Mouse (Mus musculus) bone marrow, adult 2 months (tissue): ENCODE results near the gene Tnpo1. TPM values are rescaled to one million over a fixed set of nuclear protein-coding genes. Genes with fewer than 3 reads are reported as not detected.

Source experiments
- H3K27ac ChIP-seq: fragments of 200-500 bp; 2 replicates; pipeline ENCODE4 v1.5.1; 2012; ENCODE audit warnings: low read depth, mild to moderate bottlenecking, control low read depth, inconsistent platforms, low read length; ENCODE audit not compliant: control insufficient read depth, poor library complexity, insufficient read depth
- H3K4me1 ChIP-seq: fragments of 200-500 bp; 2 replicates; pipeline ENCODE4 v1.6.1; 2011; ENCODE audit warnings: low read length; ENCODE audit not compliant: control insufficient read depth, insufficient read depth
- H3K4me3 ChIP-seq: fragments of 200-500 bp; replicated peaks from 2 replicates; pipeline ENCODE3; 2011; ENCODE audit warnings: mild to moderate bottlenecking, low read depth, low read length, control low read depth; ENCODE audit not compliant: control insufficient read depth
- CTCF ChIP-seq: fragments of 200-500 bp; IDR thresholded peaks from 2 replicates; pipeline ENCODE4 v1.5.1; 2011; ENCODE audit warnings: low read length, control low read depth; ENCODE audit not compliant: control insufficient read depth, insufficient read depth
- POLR2A ChIP-seq: fragments of 200-500 bp; IDR thresholded peaks from 2 replicates; pipeline ENCODE4 v1.6.1; 2011; ENCODE audit warnings: low read depth, mild to moderate bottlenecking, control low read depth, low read length, borderline replicate concordance; ENCODE audit not compliant: control insufficient read depth
- WGBS: fragments of 180-500 bp; shearing (Covaris S2); methylation state at CpG from one replicate; pipeline ENCODE4 v1.1.7; 2018; 5-methylcytosine and 5-hydroxymethylcytosine counted together
- polyA plus RNA-seq: library from polyadenylated mRNA; stranded (reverse); fragments of >200 nt; gene quantifications from 2 replicates; pipeline ENCODE4 v1.2.4, GENCODE M21; 2011; ENCODE audit warnings: low replicate concordance; ENCODE audit not compliant: missing spikeins, insufficient read depth, insufficient read length

The Tnpo1 gene
- polyA plus RNA-seq, 1 experiment, result 24.9 TPM

DNA sequence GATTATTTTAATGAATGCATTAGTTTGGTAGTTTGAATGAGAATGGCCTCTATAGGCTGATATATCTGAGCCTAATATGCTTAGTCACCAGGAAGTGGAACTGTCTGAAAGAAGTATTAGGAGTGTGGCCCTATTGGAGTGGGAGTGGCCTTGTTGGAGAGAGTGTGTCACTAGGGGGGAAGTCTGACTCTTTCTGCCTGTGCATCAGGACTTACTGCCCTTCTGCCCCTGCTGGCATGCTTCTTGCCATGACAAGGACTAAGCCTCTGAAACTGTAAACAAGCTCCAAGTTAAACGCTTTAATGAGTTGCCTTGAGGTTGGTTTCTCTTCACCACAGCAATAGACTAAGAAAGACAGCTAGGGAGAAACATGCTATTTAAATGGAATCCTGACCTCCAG lies 54.9 kb downstream of the Tnpo1 start:
- no peak overlapping the region for H3K4me3 ChIP-seq
- TF ChIP-seq POLR2A (no peak), CTCF (no peak)
- 53% methylated on average over 1 of the region's 1 CpGs for WGBS
- H3K27ac ChIP-seq, result no peak overlapping the region
- peaks cover 1% of the 10 kb centered on the region; the same call in 1 of the 2 replicates for H3K4me1 ChIP-seq

DNA sequence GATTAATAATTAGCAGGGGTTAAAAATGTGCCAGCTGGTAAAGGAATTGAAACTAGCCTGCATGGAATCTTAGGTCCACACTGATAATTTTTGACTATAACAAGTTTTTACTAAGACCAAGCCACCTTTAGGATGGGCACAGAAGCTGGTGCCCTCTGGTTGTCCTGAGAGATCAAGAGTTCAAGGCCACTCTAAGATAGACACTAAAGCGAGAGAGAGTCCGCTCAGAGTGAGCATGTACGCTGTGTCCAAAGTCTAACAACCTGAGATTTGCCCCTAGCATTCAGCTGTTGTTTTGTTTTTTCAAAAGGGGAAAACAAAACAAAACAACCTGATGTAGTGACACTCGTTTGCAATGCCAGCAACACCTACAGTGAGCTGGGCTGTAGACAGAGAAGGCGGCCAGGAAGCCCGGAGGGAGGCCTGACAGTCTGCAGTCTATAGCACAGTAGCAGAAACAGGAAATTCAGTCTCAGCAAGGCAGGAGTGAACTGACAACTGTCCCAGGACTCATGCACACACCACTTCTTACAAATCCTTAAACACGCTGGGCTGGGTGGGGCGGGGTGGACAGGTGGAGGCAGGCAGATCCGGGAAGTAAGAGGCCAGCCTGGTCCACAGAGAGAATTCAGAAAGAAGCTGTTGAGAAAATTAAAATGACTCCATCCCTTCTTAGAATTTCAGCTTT lies 57.8 kb downstream of the Tnpo1 start:
- H3K4me3 ChIP-seq, result no peak overlapping the region
- H3K27ac ChIP-seq, result no peak overlapping the region
- WGBS, result 89% methylated on average over 9 of the region's 9 CpGs
- no peak for TF ChIP-seq CTCF
- no peak for TF ChIP-seq POLR2A
- H3K4me1 ChIP-seq, result peaks cover 1% of the 10 kb centered on the region; the same call in 1 of the 2 replicates

DNA sequence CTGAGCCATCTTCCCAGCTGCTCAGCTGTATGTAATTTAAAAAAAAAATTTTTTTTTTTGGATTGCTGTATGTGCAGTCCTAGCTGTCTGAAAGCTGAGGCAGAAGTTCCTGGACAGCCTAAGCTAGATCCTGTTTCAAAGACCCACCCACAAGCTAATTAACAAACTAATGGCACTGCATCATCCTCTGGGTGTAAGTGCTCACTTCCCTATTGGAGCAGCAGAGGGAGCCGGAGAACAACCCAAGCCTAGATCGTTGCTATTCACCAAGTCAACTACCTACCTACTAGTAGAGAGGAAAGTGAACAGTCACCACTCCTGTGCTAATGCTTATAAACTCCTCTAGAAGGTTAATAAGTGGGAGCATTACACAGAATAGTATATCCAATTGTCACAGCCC lies 58.4 kb downstream of the Tnpo1 start:
- TF ChIP-seq CTCF, result peak; percentile 71
- no peak for TF ChIP-seq POLR2A
- H3K4me1 ChIP-seq, result peaks cover 1% of the 10 kb centered on the region; the same call in 1 of the 2 replicates
- WGBS, result 18% methylated on average over 2 of the region's 2 CpGs

DNA sequence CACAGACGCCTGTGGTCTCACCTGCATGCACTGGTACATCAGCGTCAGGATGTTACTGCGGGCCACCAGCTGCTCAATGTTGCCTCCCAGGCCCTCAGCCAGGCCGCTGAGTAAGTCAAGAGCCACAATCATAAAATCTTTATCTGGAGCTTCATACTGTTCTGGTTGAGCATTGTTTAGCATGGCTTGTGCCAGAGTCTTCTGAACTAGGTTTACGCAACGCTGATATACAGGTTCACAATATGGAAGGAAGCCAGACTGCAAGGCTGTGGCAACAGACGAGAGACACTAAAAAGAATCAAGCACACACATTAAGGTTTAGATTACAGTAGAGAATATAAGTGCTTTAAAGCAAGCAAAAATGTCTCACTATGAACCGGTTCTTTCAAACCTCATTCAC lies 70.9 kb downstream of the Tnpo1 start:
- 84% methylated on average over 8 of the region's 8 CpGs for WGBS

More for the DNA sequence above, 58.4 kb downstream of the Tnpo1 start:
- Histone ChIP-seq H3K27ac (no peak overlapping the region), H3K4me3 (no peak overlapping the region)

DNA sequence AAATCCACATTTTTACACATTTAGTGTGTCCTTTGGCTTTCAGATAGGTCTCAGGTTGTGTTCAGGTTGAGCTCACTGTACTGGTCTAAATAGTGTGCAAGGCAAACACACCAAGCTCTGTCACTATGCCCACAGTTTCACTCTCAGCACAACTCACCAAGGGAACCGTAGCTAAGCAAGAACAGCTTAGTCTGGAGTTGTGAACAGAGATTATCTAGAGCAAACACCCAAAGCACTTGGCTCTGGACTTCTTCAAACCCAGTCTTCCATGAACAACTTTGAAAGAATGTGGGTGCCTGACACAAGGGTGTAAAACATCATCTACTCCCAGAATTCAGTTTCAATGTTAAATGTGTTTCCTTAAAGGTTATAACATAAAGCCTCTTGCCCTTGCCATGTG lies 80.4 kb downstream of the Tnpo1 start:
- no peak overlapping the region for H3K4me3 ChIP-seq
- 79% methylated on average over 1 of the region's 1 CpGs for WGBS
- no peak for TF ChIP-seq POLR2A
- no peak for TF ChIP-seq CTCF
- no peak overlapping the region for H3K27ac ChIP-seq
- no peaks in the 10 kb centered on the region for H3K4me1 ChIP-seq

More for the DNA sequence above, 70.9 kb downstream of the Tnpo1 start:
- TF ChIP-seq POLR2A (no peak), CTCF (no peak)
- H3K27ac ChIP-seq, result no peak overlapping the region
- H3K4me3 ChIP-seq, result no peak overlapping the region
- H3K4me1 ChIP-seq, result no peaks in the 10 kb centered on the region

DNA sequence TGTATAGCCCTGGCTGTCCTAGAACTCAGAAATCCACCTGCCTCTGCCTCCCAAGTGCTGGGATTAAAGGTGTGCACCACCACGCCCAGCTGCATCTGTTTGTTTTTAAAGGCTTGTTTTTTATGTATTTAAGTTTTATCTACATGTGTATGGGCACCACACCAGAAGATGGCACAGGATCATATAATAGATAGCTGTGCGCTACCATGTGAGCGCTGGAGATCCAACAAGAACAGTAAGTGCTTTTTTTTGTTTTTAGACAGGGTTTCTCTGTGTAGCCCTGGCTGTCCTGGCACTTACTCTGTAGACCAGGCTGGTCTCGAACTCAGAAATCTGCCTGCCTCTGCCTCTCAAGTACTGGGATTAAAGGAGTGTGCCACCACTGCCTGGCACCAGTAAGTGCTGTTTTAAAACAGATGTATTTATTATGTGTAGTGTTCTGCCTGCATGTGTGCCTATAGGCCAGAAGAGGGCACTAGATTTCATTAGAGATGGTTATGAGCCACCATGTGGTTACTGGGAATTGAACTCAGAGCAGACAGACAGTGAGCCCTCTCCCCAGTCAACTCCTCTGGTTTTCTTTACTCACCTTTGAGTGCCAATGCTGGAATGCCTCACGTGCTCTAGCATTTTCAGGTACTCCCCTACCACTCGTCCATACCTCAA lies 89.6 kb downstream of the Tnpo1 start:
- TF ChIP-seq CTCF (0 out of 2 replicates have a peak, but pooled peaks have one; percentile 16), POLR2A (no peak)
- Histone ChIP-seq H3K27ac (no peak overlapping the region), H3K4me1 (no peaks in the 10 kb centered on the region; the same call in 1 of the 2 replicates), H3K4me3 (no peak overlapping the region)
- WGBS, result 82% methylated on average over 6 of the region's 6 CpGs

DNA sequence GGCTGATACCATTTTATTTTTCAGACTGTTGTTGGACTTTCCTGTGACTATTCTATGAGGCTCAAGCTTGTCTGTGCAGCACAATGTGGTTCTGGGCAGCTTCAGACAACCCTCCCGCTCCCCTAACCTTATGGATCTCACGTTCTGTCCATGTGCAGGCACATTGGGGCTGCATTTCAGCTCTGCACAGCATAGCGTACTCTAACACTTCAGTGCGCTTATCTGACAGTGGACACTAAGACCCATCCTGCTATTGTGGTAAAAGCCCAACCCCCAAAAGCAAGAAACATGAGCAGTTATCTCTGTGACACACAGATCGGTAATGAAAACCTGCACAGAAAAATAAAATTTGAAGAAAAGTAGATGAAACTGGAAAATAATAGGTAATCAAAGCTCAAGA lies 90.4 kb downstream of the Tnpo1 start:
- H3K27ac ChIP-seq, result no peak overlapping the region
- no peak overlapping the region for H3K4me3 ChIP-seq
- 68% methylated on average over 5 of the region's 5 CpGs for WGBS
- TF ChIP-seq POLR2A (no peak), CTCF (no peak)
- H3K4me1 ChIP-seq, result no peaks in the 10 kb centered on the region; the same call in 1 of the 2 replicates

DNA sequence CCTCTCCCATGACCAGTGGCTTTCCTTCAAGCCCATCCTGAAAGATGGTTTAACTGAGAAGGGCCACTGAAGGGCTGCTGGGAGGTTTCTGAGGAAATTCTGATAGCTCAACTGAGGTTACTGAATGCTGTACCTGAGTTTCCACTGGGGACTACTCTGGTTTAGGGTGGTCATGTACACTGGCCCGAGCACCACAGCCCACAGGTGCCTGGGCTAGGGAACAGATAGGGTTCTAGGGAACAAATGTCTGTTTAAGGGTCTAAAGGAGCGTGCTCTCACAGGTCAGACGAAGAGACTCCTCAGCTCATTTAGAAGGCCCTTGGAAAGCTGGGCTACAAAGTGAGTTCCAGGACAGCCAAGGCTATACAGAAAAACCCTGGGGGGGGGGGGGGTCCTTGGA lies 91.5 kb downstream of the Tnpo1 start:
- Histone ChIP-seq H3K4me3 (no peak overlapping the region), H3K27ac (no peak overlapping the region), H3K4me1 (no peaks in the 10 kb centered on the region; the same call in 1 of the 2 replicates)
- TF ChIP-seq CTCF (no peak), POLR2A (no peak)
- WGBS, result 87% methylated on average over 3 of the region's 3 CpGs

DNA sequence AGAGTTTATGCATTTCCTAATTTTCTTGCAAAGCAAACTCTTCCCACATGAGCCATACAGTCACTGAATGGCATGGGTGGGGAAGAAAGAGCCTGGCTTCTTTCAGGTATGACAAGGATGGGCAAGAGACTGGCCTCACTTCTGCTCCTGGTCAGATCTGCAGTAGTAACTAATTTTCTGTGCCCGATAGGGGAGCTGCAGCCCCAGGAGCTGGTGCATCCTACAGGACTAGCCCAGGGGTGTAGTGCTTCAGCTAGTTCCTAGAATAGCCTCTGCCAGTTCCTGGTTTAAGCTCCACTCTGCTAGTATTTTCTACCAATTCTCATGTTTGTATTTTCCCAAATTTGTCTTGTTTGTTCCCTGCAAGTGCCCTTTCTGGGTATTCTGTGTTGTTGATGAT lies 92.0 kb downstream of the Tnpo1 start:
- Histone ChIP-seq H3K4me1 (no peaks in the 10 kb centered on the region; the same call in 1 of the 2 replicates), H3K4me3 (no peak overlapping the region), H3K27ac (no peak overlapping the region)
- no peak for TF ChIP-seq POLR2A
- no peak for TF ChIP-seq CTCF
- 76% methylated on average over 1 of the region's 1 CpGs for WGBS
